Mouse (Mus musculus) B cell, adult 67 days (primary cell): ENCODE results near the gene Col6a6. TPM values are rescaled to one million over a fixed set of nuclear protein-coding genes. Genes with fewer than 3 reads are reported as not detected.

Source experiments
- total RNA-seq, 2 experiments: library from RNA; stranded (reverse); gene quantifications; 4 replicates each; pipeline ENCODE4 v1.2.4; 2023

The Col6a6 gene
- under 1 TPM in 1 of 2 experiments, not detected in 1; 0.09 TPM for total RNA-seq

GRCm38 (mm10) chr9:105827791-105828385, at the start of gene Col6a6:
Col6a6 (minus strand) TSS chr9:105828160.

GRCm38 (mm10) chr9:105642460-105643371, 185.2 kb downstream of the Col6a6 start, which contains the start of gene Pik3r4:
Pik3r4 (plus strand) TSS chr9:105642978.

Other genes with a start within 250 kb of the Col6a6 start
- 100 to 1,000 TPM; 268 to 319 TPM for gene Pik3r4, start 185.2 kb downstream of the Col6a6 start, total RNA-seq
- gene Col6a5, start 132.5 kb upstream of the Col6a6 start, total RNA-seq = not detected